Mouse (Mus musculus): ENCODE measurements around the gene Mamdc2.
"Not testable (repeated sequence)": the region's sequence is repeated elsewhere in the genome, so short reads cannot be mapped to it uniquely, and the experiment has no call there.

The Mamdc2 gene

GRCm38 (mm10) chr19:23447988-23448497 lies at the start of gene Mamdc2:
Gene Mamdc2, minus strand, starts transcription at chr19:23448442.
- peak; percentile 38 to 39 for DNase-seq

GRCm38 (mm10) chr19:23498011-23498410 lies 49.8 kb upstream of the Mamdc2 start:
- DNase-seq = no peak

- no peak for DNase-seq
These were observed 49.1 kb upstream of the Mamdc2 start for GRCm38 (mm10) chr19:23497171-23497917.

GRCm38 (mm10) chr19:23496536-23496935 lies 48.3 kb upstream of the Mamdc2 start:
- no peak for DNase-seq

- DNase-seq = no peak
These were observed 44.4 kb upstream of the Mamdc2 start for GRCm38 (mm10) chr19:23492663-23493062.

- DNase-seq = not testable (repeated sequence)
These were observed 42.5 kb upstream of the Mamdc2 start for GRCm38 (mm10) chr19:23490703-23491102.

GRCm38 (mm10) chr19:23489780-23490179 lies 41.5 kb upstream of the Mamdc2 start:
- no peak for DNase-seq

- DNase-seq = no peak
These were observed 39.2 kb upstream of the Mamdc2 start for GRCm38 (mm10) chr19:23487421-23487820.

GRCm38 (mm10) chr19:23486631-23487270 lies 38.5 kb upstream of the Mamdc2 start:
- DNase-seq = no peak

- no peak for DNase-seq
These were observed 37.8 kb upstream of the Mamdc2 start for GRCm38 (mm10) chr19:23485940-23486600.

GRCm38 (mm10) chr19:23482571-23482970 lies 34.3 kb upstream of the Mamdc2 start:
- not testable (repeated sequence) for DNase-seq

- DNase-seq = no peak
These were observed 31.3 kb upstream of the Mamdc2 start for GRCm38 (mm10) chr19:23479597-23479967.

GRCm38 (mm10) chr19:23478895-23479596 lies 30.8 kb upstream of the Mamdc2 start:
- peak in 1 of 2 experiments; percentile 34 for DNase-seq

- DNase-seq = peak; percentile 39 to 74
These were observed 29.6 kb upstream of the Mamdc2 start for GRCm38 (mm10) chr19:23477826-23478225.

GRCm38 (mm10) chr19:23467866-23468265 lies 19.6 kb upstream of the Mamdc2 start:
- no peak for DNase-seq

GRCm38 (mm10) chr19:23467011-23467410 lies 18.8 kb upstream of the Mamdc2 start:
- no peak for DNase-seq

- DNase-seq = no peak
These were observed 9.2 kb upstream of the Mamdc2 start for GRCm38 (mm10) chr19:23457492-23457891.

GRCm38 (mm10) chr19:23451361-23451760 lies 3.1 kb upstream of the Mamdc2 start:
- DNase-seq = no peak

GRCm38 (mm10) chr19:23447221-23447987 lies 838 bp downstream of the Mamdc2 start:
- peak; percentile 17 to 23 for DNase-seq

GRCm38 (mm10) chr19:23444910-23445845 lies 3.1 kb downstream of the Mamdc2 start:
- DNase-seq = peak; percentile 16 to 60

GRCm38 (mm10) chr19:23435731-23436130 lies 12.5 kb downstream of the Mamdc2 start:
- no peak for DNase-seq

Measured in lung, postnatal 4 days (tissue).